Mouse (Mus musculus) midbrain, embryonic 14.5 days (tissue): ENCODE results near the gene Tgm3. TPM values are rescaled to one million over a fixed set of nuclear protein-coding genes. Genes with fewer than 3 reads are reported as not detected.

ENCODE experiments used
- ATAC-seq: fragments of 200-750 bp; cut with Nextera tagmentation; 2 replicates; pipeline ENCODE4 v1.8.0; 2017; ENCODE audit warnings: moderate number of reproducible peaks, moderate library complexity; ENCODE audit not compliant: low FRiP score, low TSS enrichment
- DNase-seq: peaks from one replicate; pipeline ENCODE4 v3.0.0-alpha.2; 2015
- H3K27ac ChIP-seq: fragments of 300-500 bp; sonication (generic); replicated peaks from 2 replicates; pipeline ENCODE4 v1.5.1; 2014; ENCODE audit warnings: mild to moderate bottlenecking, low read depth, low read length, moderate library complexity
- H3K27me3 ChIP-seq: fragments of 300-500 bp; sonication (generic); 2 replicates; pipeline ENCODE4 v1.6.1; 2014; ENCODE audit warnings: low read length, control low read depth, mixed read lengths; ENCODE audit not compliant: control insufficient read depth, insufficient read depth
- H3K36me3 ChIP-seq: fragments of 300-500 bp; sonication (generic); 2 replicates; pipeline ENCODE4 v1.6.1; 2014; ENCODE audit warnings: low read length, control low read depth; ENCODE audit not compliant: control insufficient read depth, insufficient read depth
- H3K4me1 ChIP-seq: fragments of 300-500 bp; sonication (generic); 2 replicates; pipeline ENCODE4 v1.6.1; 2014; ENCODE audit warnings: mild to moderate bottlenecking, antibody characterized with exemption, low read length, control low read depth; ENCODE audit not compliant: control insufficient read depth, insufficient read depth
- H3K4me2 ChIP-seq: fragments of 300-500 bp; sonication (generic); 2 replicates; pipeline ENCODE4 v1.6.1; 2014; ENCODE audit warnings: mild to moderate bottlenecking, low read length, moderate library complexity
- H3K4me3 ChIP-seq: fragments of 300-500 bp; sonication (generic); replicated peaks from 2 replicates; pipeline ENCODE4 v1.5.1; 2014; ENCODE audit warnings: low read depth, low read length
- H3K9ac ChIP-seq: fragments of 300-500 bp; sonication (generic); replicated peaks from 2 replicates; pipeline ENCODE4 v1.6.1; 2014; ENCODE audit warnings: mild to moderate bottlenecking, low read length, moderate library complexity
- H3K9me3 ChIP-seq: fragments of 300-500 bp; sonication (generic); 2 replicates; pipeline ENCODE4 v1.6.1; 2016; ENCODE audit warnings: low read length, control low read depth, mixed read lengths; ENCODE audit not compliant: control insufficient read depth
- WGBS: fragments of 180-500 bp; shearing (Covaris S2); extraction: QIAGEN DNeasy Blood & Tissue Kit; methylation state at CpG from one replicate; pipeline ENCODE4 v1.1.7; 2014; 5-methylcytosine and 5-hydroxymethylcytosine counted together
- polyA plus RNA-seq: library from polyadenylated mRNA; unstranded; fragments of >200 nt; fragmentation: Nextera tagmentation; extraction: Ambion mirVana; gene quantifications from 2 replicates; pipeline ENCODE4 v1.2.1, GENCODE M21; 2014

Gene Tgm3
- polyA plus RNA-seq, 1 experiment from 2014 or later: not detected

- Histone ChIP-seq H3K27ac (no peak overlapping the region), H3K4me2 (no peak overlapping the region), H3K4me3 (no peak overlapping the region), H3K9me3 (no peaks in the 10 kb centered on the region), H3K36me3 (no peaks in the 10 kb centered on the region), H3K4me1 (no peaks in the 10 kb centered on the region), H3K9ac (no peak overlapping the region), H3K27me3 (no peaks in the 10 kb centered on the region)
- DNase-seq: no peak
- WGBS: 83% methylated on average over 2 of the region's 2 CpGs
- no peak for ATAC-seq
Observed at GRCm38 (mm10) chr2:130009371-130009770, 2.8 kb upstream of the Tgm3 start.

GRCm38 (mm10) chr2:130013646-130014045 is 1.5 kb downstream of the Tgm3 start:
- ATAC-seq (no peak), DNase-seq (no peak)
- no peaks in the 10 kb centered on the region for H3K27me3 ChIP-seq
- no peak overlapping the region for H3K4me3 ChIP-seq
- no peaks in the 10 kb centered on the region for H3K9me3 ChIP-seq
- H3K27ac ChIP-seq: no peak overlapping the region
- H3K4me2 ChIP-seq: no peak overlapping the region
- peaks cover under 1% of the 10 kb centered on the region; the same call in 1 of the 2 replicates for H3K4me1 ChIP-seq
- H3K36me3 ChIP-seq: no peaks in the 10 kb centered on the region
- H3K9ac ChIP-seq: no peak overlapping the region

GRCm38 (mm10) chr2:130015196-130015595 is 3.0 kb downstream of the Tgm3 start:
- Histone ChIP-seq H3K9me3 (no peaks in the 10 kb centered on the region), H3K36me3 (no peaks in the 10 kb centered on the region), H3K27ac (no peak overlapping the region), H3K9ac (no peak overlapping the region), H3K4me2 (no peak overlapping the region), H3K4me3 (no peak overlapping the region), H3K4me1 (peaks cover 3% of the 10 kb centered on the region; the same call in 1 of the 2 replicates), H3K27me3 (no peaks in the 10 kb centered on the region)
- ATAC-seq: no peak
- WGBS: 89% methylated on average over 2 of the region's 2 CpGs
- no peak for DNase-seq

- no peak for DNase-seq
Observed at GRCm38 (mm10) chr2:130018084-130018483, 5.9 kb downstream of the Tgm3 start.

GRCm38 (mm10) chr2:130027890-130028289 is 15.7 kb downstream of the Tgm3 start:
- H3K9ac ChIP-seq: no peak overlapping the region
- no peak overlapping the region for H3K4me2 ChIP-seq
- DNase-seq (no peak), ATAC-seq (no peak)
- no peaks in the 10 kb centered on the region for H3K27me3 ChIP-seq
- H3K9me3 ChIP-seq: no peaks in the 10 kb centered on the region
- H3K4me3 ChIP-seq: no peak overlapping the region
- no peak overlapping the region for H3K27ac ChIP-seq
- WGBS: 75% methylated on average over 4 of the region's 4 CpGs
- no peaks in the 10 kb centered on the region for H3K36me3 ChIP-seq
- H3K4me1 ChIP-seq: no peaks in the 10 kb centered on the region

More at GRCm38 (mm10) chr2:130018084-130018483, 5.9 kb downstream of the Tgm3 start:
- H3K4me2 ChIP-seq: no peak overlapping the region
- no peak overlapping the region for H3K4me3 ChIP-seq
- WGBS: 86% methylated on average over 2 of the region's 2 CpGs
- H3K36me3 ChIP-seq: no peaks in the 10 kb centered on the region
- H3K27ac ChIP-seq: no peak overlapping the region
- no peak overlapping the region for H3K9ac ChIP-seq
- no peak for ATAC-seq
- no peaks in the 10 kb centered on the region for H3K9me3 ChIP-seq
- H3K4me1 ChIP-seq: peaks cover 3% of the 10 kb centered on the region; the same call in 1 of the 2 replicates
- no peaks in the 10 kb centered on the region for H3K27me3 ChIP-seq

GRCm38 (mm10) chr2:130029826-130030225 is 17.7 kb downstream of the Tgm3 start:
- H3K27me3 ChIP-seq: no peaks in the 10 kb centered on the region
- WGBS: 91% methylated on average over 11 of the region's 11 CpGs
- H3K4me2 ChIP-seq: no peak overlapping the region
- H3K36me3 ChIP-seq: no peaks in the 10 kb centered on the region
- DNase-seq (no peak), ATAC-seq (no peak)
- no peaks in the 10 kb centered on the region for H3K4me1 ChIP-seq
- H3K9ac ChIP-seq: no peak overlapping the region
- H3K9me3 ChIP-seq: no peaks in the 10 kb centered on the region
- H3K4me3 ChIP-seq: no peak overlapping the region
- H3K27ac ChIP-seq: no peak overlapping the region

GRCm38 (mm10) chr2:130032661-130033060 is 20.5 kb downstream of the Tgm3 start:
- no peak for DNase-seq
- H3K9ac ChIP-seq: no peak overlapping the region
- H3K36me3 ChIP-seq: no peaks in the 10 kb centered on the region
- no peak overlapping the region for H3K27ac ChIP-seq
- WGBS: 72% methylated on average over 3 of the region's 3 CpGs
- peaks cover 1% of the 10 kb centered on the region; the same call in 1 of the 2 replicates for H3K4me1 ChIP-seq
- ATAC-seq: no peak
- H3K4me2 ChIP-seq: no peak overlapping the region
- H3K9me3 ChIP-seq: no peaks in the 10 kb centered on the region
- no peak overlapping the region for H3K4me3 ChIP-seq
- no peaks in the 10 kb centered on the region for H3K27me3 ChIP-seq

GRCm38 (mm10) chr2:130036846-130037245 is 24.7 kb downstream of the Tgm3 start:
- no peak for DNase-seq
- H3K4me1 ChIP-seq: peaks cover 3% of the 10 kb centered on the region; the same call in 1 of the 2 replicates
- no peak overlapping the region for H3K27ac ChIP-seq
- no peak overlapping the region for H3K4me3 ChIP-seq
- no peak overlapping the region for H3K9ac ChIP-seq
- no peak for ATAC-seq
- no peaks in the 10 kb centered on the region for H3K9me3 ChIP-seq
- no peaks in the 10 kb centered on the region for H3K27me3 ChIP-seq
- H3K4me2 ChIP-seq: no peak overlapping the region
- no peaks in the 10 kb centered on the region for H3K36me3 ChIP-seq
- 67% methylated on average over 8 of the region's 8 CpGs for WGBS

- H3K9me3 ChIP-seq: no peaks in the 10 kb centered on the region
- DNase-seq (peak; percentile 43), ATAC-seq (no peak)
- no peak overlapping the region for H3K4me3 ChIP-seq
- H3K27me3 ChIP-seq: no peaks in the 10 kb centered on the region
- no peak overlapping the region for H3K27ac ChIP-seq
- no peak overlapping the region for H3K9ac ChIP-seq
- no peak overlapping the region for H3K4me2 ChIP-seq
- H3K4me1 ChIP-seq: peaks cover 3% of the 10 kb centered on the region; the same call in 1 of the 2 replicates
- 39% methylated on average over 3 of the region's 3 CpGs for WGBS
- H3K36me3 ChIP-seq: no peaks in the 10 kb centered on the region
Observed at GRCm38 (mm10) chr2:130038971-130039370, 26.8 kb downstream of the Tgm3 start.
